Mouse (Mus musculus): Measurements from ENCODE around the gene St3gal4. TPM values are rescaled to one million over a fixed set of nuclear protein-coding genes. Genes with fewer than 3 reads are reported as not detected.
A peak's percentile ranks its signal among the peaks of the same experiment; 100 is the strongest.

Gene St3gal4
- total and polyA plus RNA-seq, 3 experiments = 6.2 to 9.3 (median 8.8) TPM

DNA sequence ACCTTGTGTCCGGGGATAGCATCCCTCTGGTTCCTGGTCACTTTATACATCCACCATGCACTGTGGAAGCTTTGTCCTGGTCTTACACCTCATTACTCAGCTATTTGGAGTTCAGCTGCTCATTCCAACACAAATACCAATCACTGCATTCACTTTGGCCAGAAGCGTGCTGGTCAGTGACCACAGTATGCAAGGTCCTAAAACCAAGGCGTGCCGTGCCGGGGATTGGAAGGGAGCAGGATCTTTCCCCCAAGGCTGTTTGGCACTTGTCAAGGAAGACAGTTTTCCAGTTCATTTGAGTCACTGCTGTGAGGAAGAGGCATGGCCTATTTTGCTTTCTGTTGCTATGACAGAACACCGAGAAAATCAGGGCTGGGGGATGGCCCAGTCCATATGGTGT, 86.6 kb downstream of the St3gal4 start:
- in situ Hi-C loops (cut with MboI; ENCODE audit: low pct_ligation_motif_present, low pct_unique_long_range_greater_than_20kb, low sequenced_read_pairs) = loop anchor here (25.0 kb wide), 1 partner anchor 505 kb away; no protein-coding TSS in a partner anchor
- dilution Hi-C loops (cut with MboI; ENCODE audit: extremely low pct_ligation_motif_present, extremely low pct_unique_long_range_greater_than_20kb, low sequenced_read_pairs) = no loop called here
- Histone ChIP-seq H3K4me1 (ENCODE audit: control insufficient read depth in 1 of 2, insufficient read depth in 2 of 2) (peaks cover 0 to 16% of the 10 kb centered on the region in 2 experiments; a peak in 2 of 4 replicates), H3K9ac (ENCODE audit: insufficient read depth, low read depth) (no peak overlapping the region), H3K36me3 (replicated peaks in 1 of 2; ENCODE audit: control insufficient read depth in 1 of 2, insufficient read depth in 1 of 2, low read length in 1 of 2) (no peaks in the 10 kb centered on the region), H3K4me2 (ENCODE audit: insufficient read depth, low read depth, poor library complexity, severe bottlenecking) (no peak overlapping the region), H3K4me3 (replicated peaks in 1 of 3; ENCODE audit: low read depth in 2 of 3, low read length in 2 of 3, poor library complexity in 1 of 3) (no peak overlapping the region), H3K9me3 (replicated peaks; ENCODE audit: low read length) (peaks cover 5% of the 10 kb centered on the region), H3K27ac (ENCODE audit: insufficient read depth, low read depth) (no peak overlapping the region), H3K27me3 (replicated peaks) (no peaks in the 10 kb centered on the region), H3K79me2 (replicated peaks; ENCODE audit: control insufficient read depth, extremely low read depth, insufficient read depth, poor library complexity, severe bottlenecking) (no peaks in the 10 kb centered on the region)
- DNase-seq (ENCODE audit: extremely low read depth) = no peak
- no peak for TF ChIP-seq EP300 (IDR thresholded peaks at IDR 0.05; ENCODE audit: low read length)

DNA sequence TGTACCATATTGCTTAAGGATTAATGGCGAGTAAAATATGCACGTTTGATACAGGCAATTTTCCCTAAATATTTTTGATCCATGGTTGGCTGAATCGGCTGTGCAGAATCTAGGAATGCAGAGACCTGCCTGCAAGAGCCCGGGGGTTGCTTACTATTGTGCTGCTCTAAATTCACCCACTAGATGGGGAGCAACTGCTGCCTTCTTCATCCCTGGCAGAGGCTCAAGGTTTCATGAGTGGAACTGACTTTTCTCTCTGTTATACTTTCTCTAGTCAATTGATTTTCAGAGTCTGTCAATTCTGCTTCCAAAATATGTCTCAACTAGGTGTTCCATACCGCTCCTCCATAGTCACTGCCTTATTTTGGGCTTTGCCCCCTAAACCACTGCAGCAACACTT, 88.2 kb downstream of the St3gal4 start:
- no peaks in the 10 kb centered on the region for H3K36me3 ChIP-seq (replicated peaks in 1 of 2; ENCODE audit: control insufficient read depth in 1 of 2, insufficient read depth in 1 of 2, low read length in 1 of 2)
- H3K79me2 ChIP-seq (replicated peaks; ENCODE audit: control insufficient read depth, extremely low read depth, insufficient read depth, poor library complexity, severe bottlenecking) = no peaks in the 10 kb centered on the region
- H3K4me2 ChIP-seq (ENCODE audit: insufficient read depth, low read depth, poor library complexity, severe bottlenecking) = no peak overlapping the region
- H3K27me3 ChIP-seq (replicated peaks) = no peaks in the 10 kb centered on the region
- no peak overlapping the region for H3K9ac ChIP-seq (ENCODE audit: insufficient read depth, low read depth)
- H3K4me1 ChIP-seq (ENCODE audit: control insufficient read depth in 1 of 2, insufficient read depth in 2 of 2) = peaks cover 0 to 17% of the 10 kb centered on the region in 2 experiments; a peak in 2 of 4 replicates
- DNase-seq (ENCODE audit: extremely low read depth) = no peak
- H3K27ac ChIP-seq (ENCODE audit: insufficient read depth, low read depth) = no peak overlapping the region
- in situ Hi-C loops (cut with MboI; ENCODE audit: low pct_ligation_motif_present, low pct_unique_long_range_greater_than_20kb, low sequenced_read_pairs) (loop anchor here (25.0 kb wide), 1 partner anchor 506 kb away; no protein-coding TSS in a partner anchor), dilution Hi-C loops (cut with MboI; ENCODE audit: extremely low pct_ligation_motif_present, extremely low pct_unique_long_range_greater_than_20kb, low sequenced_read_pairs) (no loop called here)
- peak in 1 of 2 experiments; percentile 49; a peak in 2 of 4 replicates for TF ChIP-seq CTCF (conservative IDR thresholded peaks at IDR 0.05 in 1 of 2, IDR thresholded peaks at IDR 0.05 in 1 of 2; ENCODE audit: low read depth in 2 of 2, low read length in 2 of 2)
- no peak for TF ChIP-seq MYC (IDR thresholded peaks at IDR 0.05; ENCODE audit: low read depth, low read length)
- peak; percentile 41 for TF ChIP-seq SMC3 (IDR thresholded peaks at IDR 0.05; ENCODE audit: low read depth, low read length)
- no peak for TF ChIP-seq ZC3H11A (IDR thresholded peaks at IDR 0.05; ENCODE audit: low read depth, low read length)
- TF ChIP-seq ZNF384 (IDR thresholded peaks at IDR 0.05; ENCODE audit: low read depth, low read length) = no peak
- TF ChIP-seq CHD2 (IDR thresholded peaks at IDR 0.05; ENCODE audit: low read length) = no peak
- TF ChIP-seq RAD21 (IDR thresholded peaks at IDR 0.05; ENCODE audit: low read depth, low read length) = peak; percentile 58
- H3K4me3 ChIP-seq (replicated peaks in 1 of 3; ENCODE audit: low read depth in 2 of 3, low read length in 2 of 3, poor library complexity in 1 of 3) = no peak overlapping the region
- H3K9me3 ChIP-seq (replicated peaks; ENCODE audit: low read length) = no peaks in the 10 kb centered on the region

DNA sequence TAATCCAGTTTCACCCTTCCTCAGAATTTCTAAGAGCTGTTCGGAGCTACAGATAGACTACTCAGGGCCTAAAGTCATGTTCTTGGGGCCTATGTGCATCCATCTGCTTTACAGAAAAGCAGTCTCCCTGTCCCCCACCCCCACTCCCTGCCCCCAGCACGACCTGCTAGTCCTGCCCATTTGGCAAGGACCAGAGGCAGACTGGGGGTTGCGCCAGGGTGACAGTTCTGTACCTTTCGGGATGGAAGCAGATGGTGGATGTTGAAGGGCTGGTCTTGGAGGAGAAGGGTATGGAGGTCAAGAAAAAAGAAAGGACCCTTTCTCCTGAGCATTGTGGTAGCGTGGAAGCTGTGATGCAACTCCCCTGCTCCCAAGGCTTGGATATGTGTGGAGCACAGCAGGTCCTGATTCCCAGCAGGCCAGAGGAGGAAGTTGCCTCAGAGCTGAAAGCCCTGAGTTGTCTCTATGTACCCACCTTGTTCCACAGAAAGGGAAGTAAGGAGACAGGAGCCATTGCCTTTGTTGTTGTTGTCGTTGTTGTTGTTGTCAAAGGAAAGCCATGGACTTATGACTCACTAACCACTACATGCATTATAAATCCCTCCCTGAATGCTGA, 91.6 kb downstream of the St3gal4 start:
- TF ChIP-seq EP300 (IDR thresholded peaks at IDR 0.05; ENCODE audit: low read length) (no peak), USF1 (IDR thresholded peaks at IDR 0.05; ENCODE audit: low read depth, low read length) (no peak), HCFC1 (IDR thresholded peaks at IDR 0.05; ENCODE audit: low read depth, low read length) (no peak), TCF12 (IDR thresholded peaks at IDR 0.05; ENCODE audit: low read depth, low read length) (no peak), MXI1 (IDR thresholded peaks at IDR 0.05; ENCODE audit: low read depth, low read length) (no peak), TBP (conservative IDR thresholded peaks at IDR 0.05; ENCODE audit: low read depth, low read length) (no peak), CTCF (conservative IDR thresholded peaks at IDR 0.05 in 1 of 2, IDR thresholded peaks at IDR 0.05 in 1 of 2; ENCODE audit: low read depth in 2 of 2, low read length in 2 of 2) (no peak), SIN3A (IDR thresholded peaks at IDR 0.05; ENCODE audit: low read length) (no peak), POLR2AphosphoS2 (IDR thresholded peaks at IDR 0.05; ENCODE audit: low read depth, low read length) (no peak), RAD21 (IDR thresholded peaks at IDR 0.05; ENCODE audit: low read depth, low read length) (no peak), ZKSCAN1 (IDR thresholded peaks at IDR 0.05; ENCODE audit: borderline replicate concordance, low read depth, low read length) (no peak), NELFE (IDR thresholded peaks at IDR 0.05; ENCODE audit: low read depth, low read length) (no peak), NRF1 (IDR thresholded peaks at IDR 0.05; ENCODE audit: low read depth, low read length) (no peak)
- in situ Hi-C loops (cut with MboI; ENCODE audit: low pct_ligation_motif_present, low pct_unique_long_range_greater_than_20kb, low sequenced_read_pairs) (loop anchor here (25.0 kb wide), 1 partner anchor 510 kb away; no protein-coding TSS in a partner anchor), dilution Hi-C loops (cut with MboI; ENCODE audit: extremely low pct_ligation_motif_present, extremely low pct_unique_long_range_greater_than_20kb, low sequenced_read_pairs) (no loop called here)
- no peaks in the 10 kb centered on the region for H3K27me3 ChIP-seq (replicated peaks)
- no peaks in the 10 kb centered on the region for H3K9me3 ChIP-seq (replicated peaks; ENCODE audit: low read length)
- no peak overlapping the region for H3K9ac ChIP-seq (ENCODE audit: insufficient read depth, low read depth)
- H3K4me3 ChIP-seq (replicated peaks in 1 of 3; ENCODE audit: low read depth in 2 of 3, low read length in 2 of 3, poor library complexity in 1 of 3) = no peak overlapping the region
- no peak overlapping the region for H3K4me2 ChIP-seq (ENCODE audit: insufficient read depth, low read depth, poor library complexity, severe bottlenecking)
- no peaks in the 10 kb centered on the region for H3K36me3 ChIP-seq (replicated peaks in 1 of 2; ENCODE audit: control insufficient read depth in 1 of 2, insufficient read depth in 1 of 2, low read length in 1 of 2)
- no peak overlapping the region for H3K27ac ChIP-seq (ENCODE audit: insufficient read depth, low read depth)
- H3K79me2 ChIP-seq (replicated peaks; ENCODE audit: control insufficient read depth, extremely low read depth, insufficient read depth, poor library complexity, severe bottlenecking) = no peaks in the 10 kb centered on the region
- DNase-seq (ENCODE audit: extremely low read depth) = no peak
- H3K4me1 ChIP-seq (ENCODE audit: control insufficient read depth in 1 of 2, insufficient read depth in 2 of 2) = peaks cover 0 to 23% of the 10 kb centered on the region in 2 experiments; a peak in 2 of 4 replicates
